Mouse (Mus musculus) cerebellum, adult 2 months (tissue): ENCODE results near the gene Prkce.

Experiments
- CTCF ChIP-seq: fragments of 200-500 bp; IDR thresholded peaks from 2 replicates; pipeline ENCODE4 v1.5.1; 2011; ENCODE audit warnings: low read depth, mild to moderate bottlenecking, control low read depth, low read length, moderate library complexity, borderline replicate concordance; ENCODE audit not compliant: insufficient read depth
- POLR2A ChIP-seq: fragments of 200-500 bp; IDR thresholded peaks from 2 replicates; pipeline ENCODE4 v1.6.1; 2011; ENCODE audit warnings: low read length, control low read depth, borderline replicate concordance; ENCODE audit not compliant: insufficient read depth

- TF ChIP-seq CTCF (no peak), POLR2A (no peak)
Observed at GRCm38 (mm10) chr17:86269639-86270038, 102.1 kb downstream of the Prkce start.
